Comparison of ENCODE assay signal across 11 mouse cellular contexts in genomic region chr2:17335451-17335850, GRCm38 (mm10).
DNase-seq lines count a peak whose midpoint lies in the region; ATAC-seq and TF ChIP-seq lines count a peak whose summit lies in the region.
"Had no signal": no experiment of that assay in that cellular context is flagged by ENCODE, and none has a peak within 500 bp of the region (broad histone marks: within the 10 kb centered on the region; RNA-seq: fewer than 3 reads in every experiment).

No protein-coding gene starts in this region.

- TF ChIP-seq EP300 in lung, postnatal 0 days (IDR thresholded peaks at IDR 0.05): no peak

- H3K27me3 ChIP-seq in midbrain, embryonic 10.5 days (ENCODE audit: low read depth, poor library complexity, severe bottlenecking): no peaks in the 10 kb centered on the region
- H3K27me3 ChIP-seq in lung, postnatal 0 days (replicated peaks; ENCODE audit: insufficient read depth, low read length): no peaks in the 10 kb centered on the region
- H3K27me3 ChIP-seq: midbrain, embryonic 15.5 days had no signal

- H3K4me1 ChIP-seq in midbrain, embryonic 10.5 days: no peaks in the 10 kb centered on the region
- H3K4me1 ChIP-seq in lung, postnatal 0 days (ENCODE audit: insufficient read depth, low read depth, low read length): no peaks in the 10 kb centered on the region
- H3K4me1 ChIP-seq: midbrain, embryonic 15.5 days had no signal

- H3K36me3 ChIP-seq in midbrain, embryonic 10.5 days: no peaks in the 10 kb centered on the region
- H3K36me3 ChIP-seq in lung, postnatal 0 days (ENCODE audit: insufficient read depth, low read length): no peaks in the 10 kb centered on the region
- H3K36me3 ChIP-seq: midbrain, embryonic 15.5 days had no signal

- no peak overlapping the region for H3K27ac ChIP-seq in midbrain, embryonic 10.5 days (replicated peaks)
- no peak overlapping the region for H3K27ac ChIP-seq in lung, postnatal 0 days (ENCODE audit: low read length)
- H3K27ac ChIP-seq: liver, embryonic 14.5 days; midbrain, embryonic 15.5 days had no signal

- no peak overlapping the region for H3K9ac ChIP-seq in lung, postnatal 0 days (replicated peaks; ENCODE audit: low read depth)
- H3K9ac ChIP-seq: liver, embryonic 14.5 days; midbrain, embryonic 15.5 days had no signal

- H3K4me3 ChIP-seq in midbrain, embryonic 10.5 days: no peak overlapping the region
- H3K4me3 ChIP-seq in lung, postnatal 0 days (ENCODE audit: low read depth, low read length): no peak overlapping the region
- H3K4me3 ChIP-seq: midbrain, embryonic 15.5 days had no signal

- peak; percentile 27; the same call in 1 of the 2 replicates for ATAC-seq in frontal cortex, adult (ENCODE audit: low TSS enrichment)
- ATAC-seq in lung, postnatal 0 days: no peak
- ATAC-seq: midbrain, embryonic 15.5 days had no signal

- no peaks in the 10 kb centered on the region for H3K9me3 ChIP-seq in midbrain, embryonic 10.5 days (replicated peaks)
- H3K9me3 ChIP-seq in lung, postnatal 0 days (ENCODE audit: low read length): no peaks in the 10 kb centered on the region
- H3K9me3 ChIP-seq: midbrain, embryonic 15.5 days had no signal

- DNase-seq in frontal cortex, postnatal 25 days (ENCODE audit: low spot score in 2 of 2): no peak
- DNase-seq in lung, adult 18-20 months: peak; percentile 9 to 26
- no peak for DNase-seq in lung, postnatal 10 days
- peak; percentile 11 to 22 for DNase-seq in gastrocnemius, adult 8-10 months (ENCODE audit: low spot score in 2 of 2)
- DNase-seq in right cerebral cortex, postnatal 14 days: peak; percentile 14
- DNase-seq in midbrain, embryonic 10.5 days (ENCODE audit: low spot score): no peak
- no peak for DNase-seq in lung, postnatal 0 days (ENCODE audit: low spot score)
- DNase-seq: kidney, postnatal 4 days had no signal

- no peak overlapping the region for H3K4me2 ChIP-seq in lung, postnatal 0 days (replicated peaks; ENCODE audit: low read depth, low read length)
- H3K4me2 ChIP-seq: midbrain, embryonic 15.5 days had no signal

- no peak for TF ChIP-seq CTCF in lung, postnatal 0 days (IDR thresholded peaks at IDR 0.05)

- WGBS in midbrain, embryonic 10.5 days: 89% methylated on average over 5 of the region's 5 CpGs
- 79% methylated on average over 5 of the region's 5 CpGs for whole genome bisulfite sequencing in lung, postnatal 0 days

Comparison
In these comparisons a context has a peak if more than half of its experiments do, and no peak if none do; other contexts are left out.
1. DNase-seq: peak in lung, adult 18-20 months (2 of 2), gastrocnemius, adult 8-10 months (2 of 2) and right cerebral cortex, postnatal 14 days (single experiment); none in frontal cortex, postnatal 25 days (0 of 2), lung, postnatal 10 days (single experiment), midbrain, embryonic 10.5 days (single experiment) and lung, postnatal 0 days (single experiment).